Mouse (Mus musculus): ENCODE measurements around the gene Krtap5-1. TPM values are rescaled to one million over a fixed set of nuclear protein-coding genes. Genes with fewer than 3 reads are reported as not detected.
"Not testable (repeated sequence)": the region's sequence is repeated elsewhere in the genome, so short reads cannot be mapped to it uniquely, and the experiment has no call there.

Gene Krtap5-1
- not detected in 2 replicates for total RNA-seq (2021)
- long read RNA-seq: 0 reads

- DNase-seq: not testable (repeated sequence)
Measured at GRCm38 (mm10) chr7:142297018-142297417, at the start of gene Krtap5-1. TSS of gene Krtap5-1 (minus strand) at chr7:142297118.

GRCm38 (mm10) chr7:142342247-142342640 lies 45.3 kb upstream of the Krtap5-1 start:
- no peak for DNase-seq

GRCm38 (mm10) chr7:142341564-142342246 lies 44.8 kb upstream of the Krtap5-1 start:
- no peak for DNase-seq

- no peak for DNase-seq
Measured at GRCm38 (mm10) chr7:142340269-142340970, 43.5 kb upstream of the Krtap5-1 start.

- DNase-seq: peak; percentile 33
Measured at GRCm38 (mm10) chr7:142335151-142335550, 38.2 kb upstream of the Krtap5-1 start.

GRCm38 (mm10) chr7:142334246-142334645 lies 37.3 kb upstream of the Krtap5-1 start:
- peak; percentile 92 for DNase-seq

GRCm38 (mm10) chr7:142332741-142333140 lies 35.8 kb upstream of the Krtap5-1 start:
- DNase-seq: not testable (repeated sequence)

GRCm38 (mm10) chr7:142331281-142331680 lies 34.4 kb upstream of the Krtap5-1 start:
- no peak for DNase-seq

- peak; percentile 30 for DNase-seq
Measured at GRCm38 (mm10) chr7:142330271-142330724, 33.4 kb upstream of the Krtap5-1 start.

GRCm38 (mm10) chr7:142328507-142328906 lies 31.6 kb upstream of the Krtap5-1 start:
- no peak for DNase-seq

GRCm38 (mm10) chr7:142326714-142327445 lies 30.0 kb upstream of the Krtap5-1 start:
- DNase-seq: no peak

GRCm38 (mm10) chr7:142323396-142324117 lies 26.6 kb upstream of the Krtap5-1 start:
- DNase-seq: no peak

GRCm38 (mm10) chr7:142322641-142323040 lies 25.7 kb upstream of the Krtap5-1 start:
- DNase-seq: no peak

- DNase-seq: not testable (repeated sequence)
Measured at GRCm38 (mm10) chr7:142321637-142322306, 24.9 kb upstream of the Krtap5-1 start.

GRCm38 (mm10) chr7:142320906-142321305 lies 24.0 kb upstream of the Krtap5-1 start:
- DNase-seq: no peak

- DNase-seq: no peak
Measured at GRCm38 (mm10) chr7:142319124-142319523, 22.2 kb upstream of the Krtap5-1 start.

- DNase-seq: no peak
Measured at GRCm38 (mm10) chr7:142317216-142317615, 20.3 kb upstream of the Krtap5-1 start.

GRCm38 (mm10) chr7:142316558-142316957 lies 19.6 kb upstream of the Krtap5-1 start:
- DNase-seq: no peak

- no peak for DNase-seq
Measured at GRCm38 (mm10) chr7:142314600-142315285, 17.8 kb upstream of the Krtap5-1 start.

- DNase-seq: not testable (repeated sequence)
Measured at GRCm38 (mm10) chr7:142303929-142304328, 7.0 kb upstream of the Krtap5-1 start.

- DNase-seq: no peak
Measured at GRCm38 (mm10) chr7:142303249-142303648, 6.3 kb upstream of the Krtap5-1 start, which contains the start of gene Krtap5-4. TSS of gene Krtap5-4 (plus strand) at chr7:142303549.
